Mouse (Mus musculus) stomach, embryonic 16.5 days (tissue): ENCODE data around the gene Golga1. TPM values are rescaled to one million over a fixed set of nuclear protein-coding genes. Genes with fewer than 3 reads are reported as not detected.

Experiments used
- ATAC-seq: fragments of 200-750 bp; cut with Nextera tagmentation; 2 replicates; pipeline ENCODE4 v1.8.0; 2017; ENCODE audit warnings: moderate number of reproducible peaks, moderate TSS enrichment; ENCODE audit not compliant: insufficient read depth, low FRiP score
- H3K27ac ChIP-seq: fragments of 300-500 bp; sonication (generic); 2 replicates; pipeline ENCODE4 v1.5.1; 2014; ENCODE audit warnings: low read length
- H3K27me3 ChIP-seq: fragments of 300-500 bp; sonication (generic); 2 replicates; pipeline ENCODE4 v1.6.1; 2014; ENCODE audit warnings: low read length, control low read depth, mixed read lengths; ENCODE audit not compliant: control insufficient read depth, insufficient read depth
- H3K36me3 ChIP-seq: fragments of 300-500 bp; sonication (generic); 2 replicates; pipeline ENCODE4 v1.6.1; 2014; ENCODE audit warnings: low read length; ENCODE audit not compliant: control insufficient read depth, insufficient read depth
- H3K4me1 ChIP-seq: fragments of 300-500 bp; sonication (generic); 2 replicates; pipeline ENCODE4 v1.6.1; 2014; ENCODE audit warnings: low read length, control low read depth, mixed read lengths; ENCODE audit not compliant: control insufficient read depth, insufficient read depth
- H3K4me2 ChIP-seq: fragments of 300-500 bp; sonication (generic); 2 replicates; pipeline ENCODE4 v1.6.1; 2014; ENCODE audit warnings: low read depth, low read length, mixed read lengths
- H3K4me3 ChIP-seq: fragments of 300-500 bp; sonication (generic); replicated peaks from 2 replicates; pipeline ENCODE4 v1.5.1; 2014; ENCODE audit warnings: mild to moderate bottlenecking, low read length
- H3K9ac ChIP-seq: fragments of 300-500 bp; sonication (generic); 2 replicates; pipeline ENCODE4 v1.6.1; 2014; ENCODE audit warnings: low read length
- H3K9me3 ChIP-seq: fragments of 300-500 bp; sonication (generic); replicated peaks from 2 replicates; pipeline ENCODE4 v1.6.1; 2016; ENCODE audit warnings: low read length, control low read depth; ENCODE audit not compliant: control insufficient read depth
- WGBS: fragments of 180-500 bp; shearing (Covaris S2); extraction: QIAGEN DNeasy Blood & Tissue Kit; methylation state at CpG from one replicate; pipeline ENCODE4 v1.1.7; 2014; 5-methylcytosine and 5-hydroxymethylcytosine counted together
- polyA plus RNA-seq: library from polyadenylated mRNA; unstranded; fragments of >200 nt; fragmentation: Nextera tagmentation; extraction: Ambion mirVana; gene quantifications from 2 replicates; pipeline ENCODE4 v1.2.1, GENCODE M21; 2015

Golga1 gene
- polyA plus RNA-seq, 1 experiment from 2014 or later = 31.2 TPM

- Histone ChIP-seq H3K4me1 (no peaks in the 10 kb centered on the region), H3K27me3 (no peaks in the 10 kb centered on the region), H3K9ac (no peak overlapping the region), H3K36me3 (no peaks in the 10 kb centered on the region), H3K9me3 (no peaks in the 10 kb centered on the region), H3K27ac (no peak overlapping the region), H3K4me3 (no peak overlapping the region), H3K4me2 (no peak overlapping the region)
- ATAC-seq = no peak
- WGBS = 19% methylated on average over 2 of the region's 2 CpGs
These were observed 92.1 kb downstream of the Golga1 start for GRCm38 (mm10) chr2:38973223-38973622.

- no peaks in the 10 kb centered on the region for H3K4me1 ChIP-seq
- 50% methylated on average over 5 of the region's 5 CpGs for WGBS
- H3K4me3 ChIP-seq = no peak overlapping the region
- H3K4me2 ChIP-seq = no peak overlapping the region
- H3K9ac ChIP-seq = no peak overlapping the region
- ATAC-seq = no peak
- H3K36me3 ChIP-seq = no peaks in the 10 kb centered on the region
- H3K27ac ChIP-seq = no peak overlapping the region
- H3K27me3 ChIP-seq = no peaks in the 10 kb centered on the region
- no peaks in the 10 kb centered on the region for H3K9me3 ChIP-seq
These were observed 95.3 kb downstream of the Golga1 start for GRCm38 (mm10) chr2:38970057-38970456.

GRCm38 (mm10) chr2:38969650-38970049, 95.7 kb downstream of the Golga1 start:
- Histone ChIP-seq H3K4me2 (no peak overlapping the region), H3K27me3 (no peaks in the 10 kb centered on the region), H3K27ac (no peak overlapping the region), H3K4me1 (no peaks in the 10 kb centered on the region), H3K4me3 (no peak overlapping the region), H3K9me3 (no peaks in the 10 kb centered on the region), H3K9ac (no peak overlapping the region), H3K36me3 (no peaks in the 10 kb centered on the region)
- 82% methylated on average over 2 of the region's 2 CpGs for WGBS
- no peak for ATAC-seq

Other genes with a start within 250 kb of the Golga1 start
- 1.5 and 1.8 TPM in 2 replicates for gene Nr6a1, start 137.9 kb downstream of the Golga1 start, polyA plus RNA-seq
- gene Olfml2a, start 133.6 kb downstream of the Golga1 start, polyA plus RNA-seq = 4.5 and 5.0 TPM in 2 replicates
- 1.7 and 1.9 TPM in 2 replicates for gene Wdr38, start 68.1 kb downstream of the Golga1 start, polyA plus RNA-seq
- 102 and 114 TPM in 2 replicates for gene Arpc5l, start 60.2 kb downstream of the Golga1 start, polyA plus RNA-seq
- gene Rpl35, start 59.9 kb downstream of the Golga1 start, polyA plus RNA-seq = 789 and 1,020 TPM in 2 replicates
- 8.1 and 8.9 TPM in 2 replicates for gene Scai, start 125.2 kb upstream of the Golga1 start, polyA plus RNA-seq
- 74.6 and 78.5 TPM in 2 replicates for gene Ppp6c, start 160.9 kb upstream of the Golga1 start, polyA plus RNA-seq